Mouse (Mus musculus) left cerebral cortex, postnatal 36 days (tissue): ENCODE data around the gene Defb22. TPM values are rescaled to one million over a fixed set of nuclear protein-coding genes. Genes with fewer than 3 reads are reported as not detected.
A peak's percentile ranks its signal among the peaks of the same experiment; 100 is the strongest.

Source experiments
- DNase-seq, 2 experiments: peaks; one replicate each; pipeline ENCODE4 v3.0.0; 2021 to 2022; ENCODE audit warnings: low spot score in 2 of 2, mixed read lengths in 1 of 2
- intact Hi-C: fragments of 180-260 bp; cut with DNase I; formaldehyde crosslinking; loops from one replicate; pipeline ENCODE4 v1.15.1; 2025
- total RNA-seq, 2 experiments: library from RNA; stranded (reverse); gene quantifications; 2 replicates each; pipeline ENCODE4 v1.2.3; 2021

The Defb22 gene
- not detected for total RNA-seq

GRCm38 (mm10) chr2:152490038-152490437 is at the start of gene Defb22:
Gene Defb22, minus strand, starts transcription at chr2:152490138.
- intact Hi-C loops: no loop called here
- no peak for DNase-seq

GRCm38 (mm10) chr2:152517981-152518380 is 28.0 kb upstream of the Defb22 start, which contains the start of gene Defb28:
Gene Defb28, plus strand, starts transcription at chr2:152518255.
- no peak for DNase-seq
- intact Hi-C loops: no loop called here

- DNase-seq: no peak
- intact Hi-C loops: no loop called here
These were observed 26.1 kb upstream of the Defb22 start for GRCm38 (mm10) chr2:152516084-152516483.

- no peak for DNase-seq
- intact Hi-C loops: no loop called here
These were observed 21.7 kb upstream of the Defb22 start, which contains the start of gene Defb26 for GRCm38 (mm10) chr2:152511592-152511991. Gene Defb26, minus strand, starts transcription at chr2:152511692.

- no peak for DNase-seq
- intact Hi-C loops: no loop called here
These were observed 14.0 kb upstream of the Defb22 start for GRCm38 (mm10) chr2:152503950-152504349.

GRCm38 (mm10) chr2:152500863-152501229 is 10.9 kb upstream of the Defb22 start:
- DNase-seq: no peak
- intact Hi-C loops: no loop called here

- no peak for DNase-seq
- intact Hi-C loops: no loop called here
These were observed 10.4 kb upstream of the Defb22 start for GRCm38 (mm10) chr2:152500204-152500862.

- no peak for DNase-seq
- intact Hi-C loops: no loop called here
These were observed 8.1 kb upstream of the Defb22 start for GRCm38 (mm10) chr2:152498020-152498419.

- no peak for DNase-seq
- intact Hi-C loops: no loop called here
These were observed 3.2 kb upstream of the Defb22 start for GRCm38 (mm10) chr2:152493151-152493550.

GRCm38 (mm10) chr2:152487024-152487423 is 2.9 kb downstream of the Defb22 start:
- DNase-seq: no peak
- intact Hi-C loops: no loop called here

- intact Hi-C loops: no loop called here
- no peak for DNase-seq
These were observed 8.2 kb downstream of the Defb22 start for GRCm38 (mm10) chr2:152481726-152482125.

GRCm38 (mm10) chr2:152480881-152481280 is 9.1 kb downstream of the Defb22 start:
- intact Hi-C loops: no loop called here
- no peak for DNase-seq

GRCm38 (mm10) chr2:152476763-152477162 is 13.2 kb downstream of the Defb22 start, which contains the start of gene Defb20:
Gene Defb20, plus strand, starts transcription at chr2:152477063.
- DNase-seq: no peak
- intact Hi-C loops: no loop called here

- no peak for DNase-seq
- intact Hi-C loops: no loop called here
These were observed 17.5 kb downstream of the Defb22 start for GRCm38 (mm10) chr2:152472434-152472833.

- intact Hi-C loops: loop anchor here (2.0 kb wide), 1 partner anchor 74 kb away; no protein-coding TSS in a partner anchor
- peak in 1 of 2 experiments; percentile 39 for DNase-seq
These were observed 19.0 kb downstream of the Defb22 start for GRCm38 (mm10) chr2:152470973-152471372.

GRCm38 (mm10) chr2:152464570-152465150 is 25.3 kb downstream of the Defb22 start, which contains the start of gene Defb23:
Gene Defb23, minus strand, starts transcription at chr2:152464620.
- intact Hi-C loops: no loop called here
- no peak for DNase-seq

- intact Hi-C loops: no loop called here
- DNase-seq: no peak
These were observed 30.7 kb downstream of the Defb22 start for GRCm38 (mm10) chr2:152459241-152459640.

GRCm38 (mm10) chr2:152452101-152452781 is 37.7 kb downstream of the Defb22 start:
- DNase-seq: no peak
- intact Hi-C loops: loop anchor here (5.0 kb wide), 1 partner anchor 90 kb away; the partner anchor contains the start of gene Defb29

GRCm38 (mm10) chr2:152450241-152450640 is 39.7 kb downstream of the Defb22 start:
- intact Hi-C loops: loop anchor here (5.0 kb wide), 1 partner anchor 92 kb away; the partner anchor contains the start of gene Defb29
- peak; percentile 57 to 66 for DNase-seq

GRCm38 (mm10) chr2:152447461-152447860 is 42.5 kb downstream of the Defb22 start:
- intact Hi-C loops: no loop called here

More at GRCm38 (mm10) chr2:152447461-152447860, 42.5 kb downstream of the Defb22 start:
- DNase-seq: no peak
